Mouse (Mus musculus) gastrocnemius, postnatal 25 days (tissue): ENCODE results near the gene Arhgdia. TPM values are rescaled to one million over a fixed set of nuclear protein-coding genes. Genes with fewer than 3 reads are reported as not detected.

Experiments
- DNase-seq: peaks from one replicate; pipeline ENCODE4 v3.0.0; 2022
- total RNA-seq, 2 experiments: library from RNA; stranded (reverse); gene quantifications; 1 replicate in 1 of 2; 2 replicates in 1 of 2; pipeline ENCODE4 v1.2.3; 2021

The Arhgdia gene
- total RNA-seq, 2 experiments from 2014 or later = 80.1 to 95.2 TPM

DNA sequence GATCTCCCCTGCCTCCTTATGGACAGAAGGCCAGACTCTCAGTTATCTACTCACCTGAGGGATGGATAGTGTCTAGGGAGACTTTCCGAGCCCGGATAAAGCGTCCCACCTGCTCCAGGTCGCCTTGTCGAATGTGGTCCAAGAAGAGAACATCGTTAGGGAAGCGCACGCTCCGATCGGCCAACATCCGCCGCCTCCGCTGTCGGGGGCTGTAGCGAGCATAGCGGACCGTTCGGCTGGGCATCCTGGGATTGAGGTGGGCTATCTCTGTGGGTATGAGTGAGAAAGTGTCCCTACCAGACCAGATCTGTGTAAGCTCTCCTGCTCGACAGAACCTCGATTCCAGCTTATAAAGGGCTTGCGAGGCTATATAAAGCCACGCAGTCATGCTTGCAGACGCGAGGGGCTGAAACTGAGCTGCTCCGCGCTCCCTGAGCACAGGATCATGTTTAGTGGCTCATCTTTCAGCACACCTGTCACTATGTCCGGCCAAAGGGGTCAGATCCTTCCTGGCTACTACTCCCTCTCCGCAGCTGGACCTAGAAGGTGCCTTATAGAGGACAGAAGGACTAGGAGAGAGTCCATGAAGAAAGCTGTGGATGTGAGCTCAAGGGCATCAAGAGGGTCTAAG lies 30.5 kb downstream of the Arhgdia start, which contains the start of gene Ppp1r27:
Gene Ppp1r27 (minus strand): TSS at position 323 of the 631 bp plus-strand sequence.
- peak; percentile 68 for DNase-seq

DNA sequence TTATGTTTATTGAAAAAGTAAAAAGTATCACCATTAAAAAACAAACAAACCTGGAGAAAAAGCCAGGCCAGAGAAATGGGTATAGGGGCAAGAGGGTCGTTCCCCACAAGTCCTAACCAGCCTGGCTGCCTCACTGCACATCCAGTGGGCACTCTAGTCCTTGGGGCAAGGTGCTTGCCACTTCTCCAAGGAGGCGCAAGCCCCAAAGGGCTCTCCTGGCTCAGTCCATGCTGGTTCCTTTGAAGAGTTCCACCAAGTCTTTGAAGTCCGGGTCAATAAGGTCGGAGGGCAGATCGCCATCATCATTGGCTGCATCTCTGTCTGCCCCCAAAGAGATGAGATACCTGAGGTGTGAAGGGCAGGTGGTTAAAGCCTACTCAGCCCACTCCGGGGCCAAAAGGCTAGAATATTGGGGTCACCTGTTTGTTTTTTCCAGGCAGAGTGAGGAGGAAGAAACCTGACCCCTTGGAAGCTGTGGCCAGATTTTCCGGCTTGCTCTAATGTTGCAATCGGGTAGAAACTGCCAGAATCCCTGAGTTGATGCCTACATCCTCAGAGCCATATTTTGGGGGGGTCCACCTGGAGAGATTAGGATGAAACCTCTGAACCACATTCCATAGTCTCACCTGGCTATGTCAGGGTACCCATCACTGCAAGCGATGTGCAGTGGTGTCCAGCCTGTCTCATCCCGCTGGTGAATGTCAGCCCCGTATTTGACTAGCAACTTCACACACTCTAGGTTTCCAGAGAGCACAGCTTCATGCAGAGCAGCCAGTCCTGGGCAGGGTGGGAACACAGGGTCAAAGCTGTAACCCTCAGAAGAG lies 31.2 kb downstream of the Arhgdia start:
- peak; percentile 33 for DNase-seq

- peak; percentile 94 for DNase-seq
These were observed 32.1 kb downstream of the Arhgdia start, which contains the start of gene Mcrip1 for GRCm38 (mm10) chr11:120549168-120549945. Gene Mcrip1 (minus strand): TSS chr11:120549727.

DNA sequence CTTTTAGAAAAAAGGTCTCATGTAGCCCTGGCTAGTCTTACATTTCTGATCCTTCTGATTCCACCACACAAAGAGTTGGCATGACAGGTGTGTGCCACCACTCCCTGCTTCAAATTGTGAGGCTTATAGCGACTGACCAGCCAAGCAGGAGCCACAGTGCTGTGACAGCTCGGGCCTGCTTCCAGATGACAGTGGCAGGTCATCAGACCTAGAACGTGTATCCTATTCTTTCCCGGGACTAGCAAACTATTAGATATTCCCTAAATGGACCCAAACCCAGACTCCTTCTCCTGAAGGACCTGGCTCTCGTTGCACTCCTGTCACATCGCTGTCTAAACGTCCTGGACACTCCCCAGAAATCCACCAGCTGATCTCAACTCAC lies 32.6 kb downstream of the Arhgdia start:
- DNase-seq = no peak

DNA sequence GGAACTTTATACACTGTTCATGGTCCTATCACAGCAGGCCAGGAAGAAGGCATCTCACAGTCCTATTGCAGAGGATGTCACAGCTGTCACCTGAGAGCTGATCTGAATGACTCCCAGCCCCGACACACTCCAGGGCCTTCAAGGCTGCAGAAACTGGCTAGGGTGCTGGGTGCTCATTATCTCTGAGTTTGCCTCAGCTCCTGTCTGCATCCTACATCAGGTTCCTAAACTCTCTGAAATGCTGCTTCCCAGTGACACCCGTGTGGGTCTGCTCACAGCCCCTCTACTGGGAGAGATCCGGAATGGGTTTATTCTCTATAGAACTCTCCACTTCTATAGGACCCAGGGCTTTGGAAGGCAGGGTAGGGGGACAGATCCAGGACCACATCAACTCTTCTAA lies 33.2 kb downstream of the Arhgdia start:
- DNase-seq = no peak

GRCm38 (mm10) chr11:120547469-120547868 lies 34.0 kb downstream of the Arhgdia start:
- no peak for DNase-seq

GRCm38 (mm10) chr11:120545964-120546363 lies 35.5 kb downstream of the Arhgdia start:
- no peak for DNase-seq

DNA sequence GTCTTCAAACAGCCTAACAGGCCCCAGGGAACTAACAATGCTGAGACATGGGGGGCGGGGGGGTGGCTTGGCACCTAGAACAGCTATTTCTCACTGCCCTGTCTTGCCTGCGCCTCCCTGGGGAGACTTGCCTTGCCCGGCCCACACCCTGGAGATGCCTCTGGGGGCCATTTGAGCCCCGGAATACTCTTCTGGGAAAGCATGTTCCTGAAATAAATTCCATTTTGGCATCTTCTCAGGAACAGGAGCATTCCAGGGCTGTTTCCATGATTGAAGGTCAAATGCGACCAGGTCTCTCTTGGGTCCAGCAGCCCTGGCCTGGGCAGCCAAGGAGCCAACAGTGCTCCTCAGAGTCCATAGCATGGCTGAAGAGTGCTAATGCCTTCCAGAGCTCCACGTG lies 39.0 kb downstream of the Arhgdia start:
- DNase-seq = no peak

DNA sequence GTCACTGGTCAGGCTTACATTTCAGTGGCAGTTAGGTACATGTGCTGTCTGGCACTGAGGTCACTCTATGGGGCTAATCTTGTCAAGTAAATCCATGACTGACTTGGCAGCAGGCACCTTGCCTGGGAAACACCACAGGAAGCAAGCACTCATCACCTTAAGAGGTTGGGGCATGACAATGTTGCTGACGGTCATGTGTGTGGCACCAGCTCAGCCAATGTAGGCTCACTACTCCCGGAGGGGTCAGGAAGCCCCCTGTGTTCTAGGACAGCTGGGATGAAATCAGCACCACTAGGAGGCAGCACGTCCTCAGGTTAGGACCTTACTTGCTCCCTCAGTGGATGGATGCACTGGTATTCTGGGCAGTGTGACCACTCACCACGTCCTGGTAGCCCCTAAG lies 39.5 kb downstream of the Arhgdia start:
- no peak for DNase-seq

DNA sequence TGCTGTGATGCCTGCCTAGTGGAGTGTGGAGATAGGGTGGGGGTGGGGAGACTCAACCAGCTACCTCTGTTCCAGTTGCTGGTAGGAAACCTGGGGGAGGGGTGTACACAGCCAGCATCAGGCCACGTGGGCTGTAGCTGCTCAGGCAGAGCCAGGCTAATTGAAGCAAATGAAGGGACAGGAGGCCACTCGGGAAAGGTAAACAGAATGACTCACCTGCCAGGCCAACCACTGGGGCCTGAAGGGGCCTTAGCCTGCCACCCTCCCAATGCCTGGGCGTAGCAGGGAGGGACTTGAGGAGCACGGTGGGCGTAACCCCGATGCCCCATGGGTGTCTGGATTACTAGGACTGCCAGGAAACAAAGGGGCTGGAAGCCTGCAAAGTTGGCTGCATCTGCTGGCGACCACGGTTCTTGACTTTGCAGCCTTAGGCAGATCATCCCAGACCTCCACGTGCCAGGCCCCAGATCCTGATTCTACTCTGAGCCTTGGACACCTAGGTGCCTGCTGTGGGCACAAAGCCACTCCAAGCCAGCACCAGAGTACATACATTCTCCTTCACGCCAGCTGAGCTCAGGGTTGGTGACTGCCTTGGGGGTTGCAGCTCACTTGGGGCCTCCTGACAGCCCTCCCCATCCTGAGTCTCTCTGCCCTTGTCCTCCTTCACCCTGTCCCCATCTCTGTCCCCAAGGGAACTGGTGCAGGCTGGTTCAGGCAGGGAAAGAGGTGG lies 42.0 kb downstream of the Arhgdia start:
- DNase-seq = no peak

DNA sequence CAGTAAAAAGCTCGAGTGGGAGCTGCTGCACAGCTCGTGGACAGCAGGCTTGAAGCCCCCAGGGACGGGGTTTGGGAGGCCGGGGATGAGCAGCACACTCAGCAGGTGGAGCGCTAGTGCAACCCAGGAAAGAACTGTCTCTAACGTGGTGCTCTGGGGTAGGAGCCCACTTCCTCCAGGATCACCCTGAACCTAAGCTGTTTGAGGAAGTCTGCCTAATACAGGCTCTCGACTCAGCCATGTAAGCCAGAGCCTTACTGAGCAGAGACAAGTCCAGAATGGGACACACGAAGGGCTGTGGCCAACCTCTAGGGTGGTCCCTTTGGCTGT lies 42.5 kb downstream of the Arhgdia start:
- DNase-seq = no peak

DNA sequence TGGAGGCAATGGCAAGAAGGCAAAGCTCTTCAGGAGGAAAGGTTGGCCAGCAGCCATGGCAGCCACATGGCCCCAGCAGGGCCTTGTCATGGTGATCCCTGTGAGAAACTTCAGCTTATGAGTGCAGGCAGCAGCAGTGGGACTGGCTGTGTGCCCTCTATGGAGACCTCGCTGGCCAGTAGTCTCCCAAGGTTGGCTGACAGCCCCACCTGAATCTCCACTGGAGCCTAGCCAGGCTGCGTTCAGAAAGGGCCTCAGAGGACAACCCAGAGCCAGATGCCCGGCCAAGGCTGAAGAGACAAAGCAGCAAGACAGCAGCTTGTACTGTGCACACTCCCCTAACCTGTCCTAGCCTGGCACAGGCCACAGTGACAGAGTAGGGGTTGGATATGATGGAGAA lies 42.9 kb downstream of the Arhgdia start:
- peak; percentile 83 for DNase-seq

- DNase-seq = no peak
These were observed 45.6 kb downstream of the Arhgdia start for GRCm38 (mm10) chr11:120535804-120536203.

GRCm38 (mm10) chr11:120535145-120535544 lies 46.3 kb downstream of the Arhgdia start:
- no peak for DNase-seq

- DNase-seq = no peak
These were observed 47.3 kb downstream of the Arhgdia start for GRCm38 (mm10) chr11:120534093-120534492.

GRCm38 (mm10) chr11:120531646-120532045 lies 49.8 kb downstream of the Arhgdia start:
- no peak for DNase-seq

DNA sequence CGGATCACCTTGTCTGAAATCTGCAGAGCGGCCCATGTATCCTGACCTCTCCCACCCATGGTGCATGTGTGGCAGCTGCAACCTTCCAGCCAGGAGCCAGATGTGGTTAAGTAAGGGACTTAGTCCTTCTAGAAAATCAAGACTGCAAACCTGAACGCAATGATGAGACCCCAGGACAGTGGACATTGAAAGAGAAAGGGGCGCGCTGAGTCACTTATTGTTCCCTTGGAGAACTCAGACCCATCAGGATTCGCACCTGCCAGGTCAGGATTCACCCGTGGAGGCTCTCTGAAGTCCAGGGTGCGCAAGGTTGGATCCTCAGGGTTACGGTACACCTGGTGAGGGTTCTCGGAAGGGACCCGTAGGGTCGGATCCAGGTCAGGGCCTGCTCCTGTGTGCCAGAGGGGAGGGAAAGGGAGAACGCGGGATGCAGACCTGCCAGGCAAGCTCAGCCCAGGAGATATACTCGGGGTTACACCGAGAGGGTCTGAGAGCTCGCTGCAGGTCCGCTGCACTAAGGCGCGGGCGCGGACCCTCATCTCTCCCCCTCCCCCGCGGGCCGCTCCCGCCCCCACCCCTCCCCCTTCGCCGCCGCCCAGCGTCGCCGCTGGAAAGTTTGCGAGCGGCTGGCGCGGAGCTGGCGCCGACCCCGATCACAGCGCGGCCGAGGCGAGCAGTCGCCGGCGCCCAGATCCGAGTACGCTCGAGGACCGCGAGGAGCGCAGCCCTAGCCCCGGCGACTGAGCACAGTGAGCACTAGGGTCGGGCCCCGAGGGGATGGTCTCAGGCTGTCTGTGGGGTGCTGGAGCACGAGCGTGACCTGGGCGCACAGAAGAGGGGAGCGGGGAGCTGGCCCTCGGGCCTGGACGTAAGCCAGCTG lies 51.1 kb downstream of the Arhgdia start, which contains the start of gene Gcgr:
Gene Gcgr (plus strand): TSS at position 615 of the 880 bp plus-strand sequence.
- no peak for DNase-seq

- DNase-seq = no peak
These were observed 52.5 kb downstream of the Arhgdia start for GRCm38 (mm10) chr11:120528903-120529302.
